Mouse (Mus musculus) ES-Bruce4 (cell line): ENCODE results near the gene Kyat3. TPM values are rescaled to one million over a fixed set of nuclear protein-coding genes. Genes with fewer than 3 reads are reported as not detected.

Experiments used
- H3K27ac ChIP-seq: 2 replicates; pipeline ENCODE4 v1.5.1; 2012; ENCODE audit warnings: low read length, inconsistent platforms; ENCODE audit not compliant: insufficient read depth
- H3K27me3 ChIP-seq: 2 replicates; pipeline ENCODE4 v1.6.1; 2012; ENCODE audit warnings: mild to moderate bottlenecking, low read length, inconsistent platforms; ENCODE audit not compliant: control insufficient read depth, poor library complexity, insufficient read depth, severe bottlenecking
- H3K36me3 ChIP-seq: 2 replicates; pipeline ENCODE4 v1.6.1; 2012; ENCODE audit warnings: inconsistent platforms, mild to moderate bottlenecking, low read length, moderate library complexity; ENCODE audit not compliant: control insufficient read depth, poor library complexity, insufficient read depth, severe bottlenecking
- H3K4me1 ChIP-seq: one replicate; pipeline ENCODE4 v1.8.1; 2011; ENCODE audit warnings: low read length; ENCODE audit not compliant: control insufficient read depth, insufficient read depth
- H3K4me3 ChIP-seq: 2 replicates; pipeline ENCODE4 v1.5.1; 2011; ENCODE audit warnings: low read depth, mild to moderate bottlenecking, low read length
- H3K9ac ChIP-seq: 2 replicates; pipeline ENCODE4 v1.6.1; 2012; ENCODE audit warnings: low read depth, mild to moderate bottlenecking, inconsistent platforms; ENCODE audit not compliant: poor library complexity, severe bottlenecking
- H3K9me3 ChIP-seq: replicated peaks from 2 replicates; pipeline ENCODE4 v1.6.1; 2012; ENCODE audit warnings: mild to moderate bottlenecking, low read length, inconsistent platforms; ENCODE audit not compliant: control insufficient read depth, poor library complexity, insufficient read depth, severe bottlenecking
- CTCF ChIP-seq: IDR thresholded peaks from one replicate; pipeline ENCODE4 v1.8.1; 2011; ENCODE audit warnings: low read depth, low read length
- EP300 ChIP-seq: IDR thresholded peaks from 2 replicates; pipeline ENCODE4 v1.6.1; 2011; ENCODE audit warnings: low read depth, low read length; ENCODE audit not compliant: insufficient read depth
- POLR2A ChIP-seq: IDR thresholded peaks from one replicate; pipeline ENCODE4 v1.8.1; 2011; ENCODE audit warnings: low read length; ENCODE audit not compliant: insufficient read depth
- polyA plus RNA-seq: library from polyadenylated mRNA; stranded (reverse); fragments of >200 nt; gene quantifications from 2 replicates; pipeline ENCODE4 v1.2.4, GENCODE M21; 2011; ENCODE audit warnings: low read depth; ENCODE audit not compliant: missing spikeins, insufficient read depth, insufficient read length

The Kyat3 gene
- polyA plus RNA-seq, 1 experiment = 7.9 TPM

- Histone ChIP-seq H3K9me3 (no peaks in the 10 kb centered on the region), H3K36me3 (no peaks in the 10 kb centered on the region), H3K4me3 (0 out of 2 replicates have a peak overlapping the region, but pooled peaks have one; percentile 14), H3K27ac (no peak overlapping the region), H3K27me3 (no peaks in the 10 kb centered on the region), H3K4me1 (no peaks in the 10 kb centered on the region), H3K9ac (no peak overlapping the region)
- TF ChIP-seq EP300 (no peak), POLR2A (no peak), CTCF (peak; percentile 70)
Observed at GRCm38 (mm10) chr3:142743973-142744898, 43.4 kb downstream of the Kyat3 start.

GRCm38 (mm10) chr3:142745076-142745475 lies 44.2 kb downstream of the Kyat3 start:
- no peaks in the 10 kb centered on the region for H3K9me3 ChIP-seq
- H3K9ac ChIP-seq = no peak overlapping the region
- no peak for TF ChIP-seq POLR2A
- TF ChIP-seq EP300 = no peak
- TF ChIP-seq CTCF = no peak
- no peak overlapping the region for H3K27ac ChIP-seq
- no peak overlapping the region for H3K4me3 ChIP-seq
- H3K27me3 ChIP-seq = no peaks in the 10 kb centered on the region
- no peaks in the 10 kb centered on the region for H3K36me3 ChIP-seq
- no peaks in the 10 kb centered on the region for H3K4me1 ChIP-seq

- Histone ChIP-seq H3K27me3 (no peaks in the 10 kb centered on the region), H3K9ac (no peak overlapping the region), H3K4me3 (no peak overlapping the region), H3K27ac (no peak overlapping the region), H3K36me3 (no peaks in the 10 kb centered on the region), H3K4me1 (no peaks in the 10 kb centered on the region), H3K9me3 (no peaks in the 10 kb centered on the region)
- no peak for TF ChIP-seq POLR2A
- TF ChIP-seq EP300 = no peak
- no peak for TF ChIP-seq CTCF
Observed at GRCm38 (mm10) chr3:142747673-142748072, 46.8 kb downstream of the Kyat3 start.

DNA sequence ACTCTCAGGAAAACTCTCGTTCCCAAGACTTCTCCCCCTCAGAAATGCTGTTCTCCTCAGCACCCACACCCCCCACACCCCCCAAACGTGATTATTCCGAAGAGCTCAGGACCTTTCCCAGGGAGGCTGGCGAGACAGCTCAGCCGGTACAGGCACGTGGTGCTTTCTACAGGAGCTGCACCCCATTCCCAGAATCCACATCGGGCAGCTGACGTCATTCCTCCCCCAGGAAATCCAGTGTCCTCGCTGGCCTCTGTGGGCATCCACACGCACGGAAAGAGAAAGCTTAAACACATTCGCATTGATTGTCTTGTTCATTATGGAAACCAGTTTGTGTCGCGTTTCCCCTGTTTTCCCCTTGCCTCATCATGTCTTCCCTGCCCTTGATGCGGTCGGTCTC lies 48.3 kb downstream of the Kyat3 start:
- Histone ChIP-seq H3K4me1 (no peaks in the 10 kb centered on the region), H3K27me3 (no peaks in the 10 kb centered on the region), H3K9me3 (no peaks in the 10 kb centered on the region), H3K9ac (no peak overlapping the region), H3K4me3 (no peak overlapping the region), H3K27ac (no peak overlapping the region), H3K36me3 (no peaks in the 10 kb centered on the region)
- TF ChIP-seq EP300 (no peak), CTCF (no peak), POLR2A (no peak)

DNA sequence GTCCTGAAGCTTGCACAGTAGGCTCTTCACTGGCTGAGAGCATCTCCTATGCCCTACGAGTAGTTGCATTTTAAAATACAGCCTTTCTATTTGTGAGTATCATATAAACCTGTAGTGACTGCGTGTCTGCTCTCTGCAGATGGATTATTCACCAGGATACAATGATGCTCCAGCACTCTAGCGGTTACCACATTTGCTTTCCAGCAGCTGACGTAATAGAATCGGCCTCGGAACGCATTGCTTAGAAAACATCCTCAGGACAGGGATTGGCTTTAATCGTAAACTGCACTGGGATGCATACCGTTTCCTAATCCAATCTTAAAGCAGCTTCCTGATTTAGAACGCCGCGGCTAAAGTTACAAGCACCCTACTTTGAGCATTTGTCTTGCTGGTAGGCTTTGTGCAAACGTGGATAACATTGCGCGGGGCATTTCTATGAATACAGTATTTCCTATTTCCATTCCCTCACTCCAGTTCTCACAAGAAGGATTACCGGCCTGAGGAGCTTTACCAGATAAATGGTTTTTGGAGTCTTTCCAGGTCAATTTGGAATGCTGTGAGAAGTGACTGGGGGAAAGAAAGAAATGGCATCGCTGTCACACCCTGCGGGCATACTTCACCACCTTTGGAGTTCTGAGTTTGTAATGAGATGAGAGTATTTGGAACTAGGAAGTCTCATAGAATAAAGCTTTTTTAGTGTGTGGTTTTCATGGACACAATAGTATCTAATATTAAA lies 54.4 kb downstream of the Kyat3 start:
- H3K4me3 ChIP-seq = no peak overlapping the region
- no peak overlapping the region for H3K9ac ChIP-seq
- no peaks in the 10 kb centered on the region for H3K9me3 ChIP-seq
- H3K36me3 ChIP-seq = no peaks in the 10 kb centered on the region
- no peak for TF ChIP-seq POLR2A
- TF ChIP-seq CTCF = no peak
- no peak for TF ChIP-seq EP300
- H3K27me3 ChIP-seq = no peaks in the 10 kb centered on the region; the same call in 1 of the 2 replicates
- no peak overlapping the region for H3K27ac ChIP-seq
- no peaks in the 10 kb centered on the region for H3K4me1 ChIP-seq

DNA sequence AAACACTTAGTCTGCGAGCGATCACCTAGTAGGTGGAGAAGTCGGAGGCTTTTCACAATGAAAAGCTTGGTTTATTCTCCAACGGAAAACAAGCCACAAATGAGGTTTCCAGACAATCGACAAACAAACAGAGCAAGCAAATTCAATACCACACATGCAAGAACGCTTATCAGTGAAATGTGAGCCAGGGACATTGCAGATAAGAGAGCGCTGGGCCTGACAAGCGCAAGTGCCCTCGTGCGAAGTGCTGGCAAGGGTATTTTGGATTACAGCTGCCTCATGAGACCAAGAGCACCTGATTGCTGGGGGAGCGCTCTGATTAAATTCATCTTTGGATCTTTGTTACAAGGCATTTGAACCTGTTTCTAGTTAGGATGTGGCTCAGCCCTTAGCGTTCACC lies 57.0 kb downstream of the Kyat3 start:
- Histone ChIP-seq H3K36me3 (no peaks in the 10 kb centered on the region), H3K27me3 (no peaks in the 10 kb centered on the region; the same call in 1 of the 2 replicates), H3K9me3 (no peaks in the 10 kb centered on the region), H3K27ac (no peak overlapping the region), H3K4me1 (no peaks in the 10 kb centered on the region), H3K9ac (no peak overlapping the region), H3K4me3 (no peak overlapping the region)
- TF ChIP-seq POLR2A (no peak), EP300 (no peak), CTCF (no peak)
